Mouse (Mus musculus): ENCODE measurements around the gene Rftn1. TPM values are rescaled to one million over a fixed set of nuclear protein-coding genes. Genes with fewer than 3 reads are reported as not detected.

Rftn1 gene
- polyA plus RNA-seq, 1 experiment from 2014 or later = 9.7 TPM

GRCm38 (mm10) chr17:50194541-50194940 is 4.1 kb upstream of the Rftn1 start:
- Histone ChIP-seq H3K4me1 (replicated peaks; ENCODE audit: control insufficient read depth, insufficient read depth, low read length) (no peaks in the 10 kb centered on the region), H3K4me2 (ENCODE audit: low read length) (no peak overlapping the region), H3K27ac (ENCODE audit: low read depth) (no peak overlapping the region), H3K4me3 (ENCODE audit: low read depth, low read length) (no peak overlapping the region), H3K9ac (ENCODE audit: low read length) (no peak overlapping the region), H3K36me3 (ENCODE audit: control insufficient read depth, insufficient read depth, low read length) (no peaks in the 10 kb centered on the region), H3K9me3 (ENCODE audit: control insufficient read depth, low read length) (no peaks in the 10 kb centered on the region), H3K27me3 (replicated peaks; ENCODE audit: control insufficient read depth, insufficient read depth, low read length) (peaks cover 31% of the 10 kb centered on the region)
- ATAC-seq (replicated peaks; ENCODE audit: low FRiP score, low TSS enrichment, low read depth) (no peak), DNase-seq (ENCODE audit: low spot score) (no peak)
- 71% methylated on average over 3 of the region's 3 CpGs for WGBS

- no peaks in the 10 kb centered on the region for H3K4me1 ChIP-seq (replicated peaks; ENCODE audit: control insufficient read depth, insufficient read depth, low read length)
- ATAC-seq (replicated peaks; ENCODE audit: low FRiP score, low TSS enrichment, low read depth) (no peak), DNase-seq (ENCODE audit: low spot score) (no peak)
- H3K36me3 ChIP-seq (ENCODE audit: control insufficient read depth, insufficient read depth, low read length) = no peaks in the 10 kb centered on the region
- H3K27ac ChIP-seq (ENCODE audit: low read depth) = no peak overlapping the region
- H3K9me3 ChIP-seq (ENCODE audit: control insufficient read depth, low read length) = no peaks in the 10 kb centered on the region
- no peak overlapping the region for H3K4me2 ChIP-seq (ENCODE audit: low read length)
- no peak overlapping the region for H3K4me3 ChIP-seq (ENCODE audit: low read depth, low read length)
- H3K27me3 ChIP-seq (replicated peaks; ENCODE audit: control insufficient read depth, insufficient read depth, low read length) = peaks cover 33% of the 10 kb centered on the region
- WGBS = 39% methylated on average over 3 of the region's 3 CpGs
- H3K9ac ChIP-seq (ENCODE audit: low read length) = no peak overlapping the region
Measured at GRCm38 (mm10) chr17:50193653-50194052, 3.2 kb upstream of the Rftn1 start.

- Histone ChIP-seq H3K27me3 (replicated peaks; ENCODE audit: control insufficient read depth, insufficient read depth, low read length) (peaks cover 33% of the 10 kb centered on the region), H3K4me1 (replicated peaks; ENCODE audit: control insufficient read depth, insufficient read depth, low read length) (no peaks in the 10 kb centered on the region), H3K4me3 (ENCODE audit: low read depth, low read length) (no peak overlapping the region), H3K36me3 (ENCODE audit: control insufficient read depth, insufficient read depth, low read length) (no peaks in the 10 kb centered on the region), H3K27ac (ENCODE audit: low read depth) (no peak overlapping the region), H3K9ac (ENCODE audit: low read length) (no peak overlapping the region), H3K9me3 (ENCODE audit: control insufficient read depth, low read length) (no peaks in the 10 kb centered on the region), H3K4me2 (ENCODE audit: low read length) (no peak overlapping the region)
- DNase-seq (ENCODE audit: low spot score) = no peak
- ATAC-seq (replicated peaks; ENCODE audit: low FRiP score, low TSS enrichment, low read depth) = no peak
- WGBS = 57% methylated on average over 10 of the region's 10 CpGs
Measured at GRCm38 (mm10) chr17:50192376-50192940, 2.0 kb upstream of the Rftn1 start.

- no peak overlapping the region for H3K4me3 ChIP-seq (ENCODE audit: low read depth, low read length)
- H3K4me2 ChIP-seq (ENCODE audit: low read length) = no peak overlapping the region
- no peak overlapping the region for H3K9ac ChIP-seq (ENCODE audit: low read length)
- H3K9me3 ChIP-seq (ENCODE audit: control insufficient read depth, low read length) = no peaks in the 10 kb centered on the region
- ATAC-seq (replicated peaks; ENCODE audit: low FRiP score, low TSS enrichment, low read depth) (no peak), DNase-seq (ENCODE audit: low spot score) (no peak)
- WGBS = 56% methylated on average over 9 of the region's 9 CpGs
- no peaks in the 10 kb centered on the region for H3K4me1 ChIP-seq (replicated peaks; ENCODE audit: control insufficient read depth, insufficient read depth, low read length)
- H3K36me3 ChIP-seq (ENCODE audit: control insufficient read depth, insufficient read depth, low read length) = no peaks in the 10 kb centered on the region
- peaks cover 33% of the 10 kb centered on the region for H3K27me3 ChIP-seq (replicated peaks; ENCODE audit: control insufficient read depth, insufficient read depth, low read length)
- no peak overlapping the region for H3K27ac ChIP-seq (ENCODE audit: low read depth)
Measured at GRCm38 (mm10) chr17:50191318-50191957, 964 bp upstream of the Rftn1 start.

- Histone ChIP-seq H3K36me3 (ENCODE audit: control insufficient read depth, insufficient read depth, low read length) (no peaks in the 10 kb centered on the region), H3K9me3 (ENCODE audit: control insufficient read depth, low read length) (no peaks in the 10 kb centered on the region), H3K27me3 (replicated peaks; ENCODE audit: control insufficient read depth, insufficient read depth, low read length) (peaks cover 33% of the 10 kb centered on the region), H3K9ac (ENCODE audit: low read length) (peak overlapping the region; percentile 54), H3K4me1 (replicated peaks; ENCODE audit: control insufficient read depth, insufficient read depth, low read length) (no peaks in the 10 kb centered on the region), H3K27ac (ENCODE audit: low read depth) (no peak overlapping the region), H3K4me3 (ENCODE audit: low read depth, low read length) (peak overlapping the region; percentile 57), H3K4me2 (ENCODE audit: low read length) (peak overlapping the region; percentile 99)
- peak; percentile 73 for DNase-seq (ENCODE audit: low spot score)
- 2% methylated on average over 24 of the region's 24 CpGs for WGBS
- ATAC-seq (replicated peaks; ENCODE audit: low FRiP score, low TSS enrichment, low read depth) = peak; percentile 29; the same call in 1 of the 2 replicates
Measured at GRCm38 (mm10) chr17:50189381-50190012, 977 bp downstream of the Rftn1 start.

- DNase-seq (ENCODE audit: low spot score) (no peak), ATAC-seq (replicated peaks; ENCODE audit: low FRiP score, low TSS enrichment, low read depth) (peak; percentile 9; the same call in 1 of the 2 replicates)
- Histone ChIP-seq H3K4me3 (ENCODE audit: low read depth, low read length) (no peak overlapping the region), H3K9ac (ENCODE audit: low read length) (no peak overlapping the region), H3K9me3 (ENCODE audit: control insufficient read depth, low read length) (no peaks in the 10 kb centered on the region), H3K4me2 (ENCODE audit: low read length) (peak overlapping the region; percentile 99; the same call in 1 of the 2 replicates), H3K27ac (ENCODE audit: low read depth) (no peak overlapping the region), H3K4me1 (replicated peaks; ENCODE audit: control insufficient read depth, insufficient read depth, low read length) (no peaks in the 10 kb centered on the region), H3K27me3 (replicated peaks; ENCODE audit: control insufficient read depth, insufficient read depth, low read length) (peaks cover 33% of the 10 kb centered on the region), H3K36me3 (ENCODE audit: control insufficient read depth, insufficient read depth, low read length) (no peaks in the 10 kb centered on the region)
- WGBS = 69% methylated on average over 12 of the region's 12 CpGs
Measured at GRCm38 (mm10) chr17:50188662-50189345, 1.7 kb downstream of the Rftn1 start.

- ATAC-seq (replicated peaks; ENCODE audit: low FRiP score, low TSS enrichment, low read depth) = no peak
- Histone ChIP-seq H3K9ac (ENCODE audit: low read length) (no peak overlapping the region), H3K36me3 (ENCODE audit: control insufficient read depth, insufficient read depth, low read length) (no peaks in the 10 kb centered on the region), H3K9me3 (ENCODE audit: control insufficient read depth, low read length) (no peaks in the 10 kb centered on the region), H3K4me1 (replicated peaks; ENCODE audit: control insufficient read depth, insufficient read depth, low read length) (no peaks in the 10 kb centered on the region), H3K27ac (ENCODE audit: low read depth) (no peak overlapping the region), H3K4me3 (ENCODE audit: low read depth, low read length) (no peak overlapping the region), H3K27me3 (replicated peaks; ENCODE audit: control insufficient read depth, insufficient read depth, low read length) (peaks cover 12% of the 10 kb centered on the region), H3K4me2 (ENCODE audit: low read length) (no peak overlapping the region)
- DNase-seq (ENCODE audit: low spot score) = no peak
- 81% methylated on average over 5 of the region's 5 CpGs for WGBS
Measured at GRCm38 (mm10) chr17:50185616-50186015, 4.9 kb downstream of the Rftn1 start.

GRCm38 (mm10) chr17:50185083-50185482 is 5.4 kb downstream of the Rftn1 start:
- no peaks in the 10 kb centered on the region for H3K4me1 ChIP-seq (replicated peaks; ENCODE audit: control insufficient read depth, insufficient read depth, low read length)
- no peaks in the 10 kb centered on the region for H3K36me3 ChIP-seq (ENCODE audit: control insufficient read depth, insufficient read depth, low read length)
- H3K9ac ChIP-seq (ENCODE audit: low read length) = no peak overlapping the region
- no peak for DNase-seq (ENCODE audit: low spot score)
- no peaks in the 10 kb centered on the region for H3K9me3 ChIP-seq (ENCODE audit: control insufficient read depth, low read length)
- H3K4me3 ChIP-seq (ENCODE audit: low read depth, low read length) = no peak overlapping the region
- H3K27me3 ChIP-seq (replicated peaks; ENCODE audit: control insufficient read depth, insufficient read depth, low read length) = peaks cover 7% of the 10 kb centered on the region
- WGBS = 76% methylated on average over 4 of the region's 4 CpGs
- ATAC-seq (replicated peaks; ENCODE audit: low FRiP score, low TSS enrichment, low read depth) = no peak
- no peak overlapping the region for H3K27ac ChIP-seq (ENCODE audit: low read depth)
- no peak overlapping the region for H3K4me2 ChIP-seq (ENCODE audit: low read length)

All from intestine, embryonic 14.5 days (tissue).